Mouse (Mus musculus) T-cell, adult 2 months (primary cell): ENCODE results near the gene Arhgap6.
A peak's percentile ranks its signal among the peaks of the same experiment; 100 is the strongest.
"Not testable (repeated sequence)": the region's sequence is repeated elsewhere in the genome, so short reads cannot be mapped to it uniquely, and the experiment has no call there.

Experiments
- DNase-seq: peaks from one replicate; pipeline ENCODE4 v3.0.0; 2022; ENCODE audit warnings: low spot score

Arhgap6 gene

DNA sequence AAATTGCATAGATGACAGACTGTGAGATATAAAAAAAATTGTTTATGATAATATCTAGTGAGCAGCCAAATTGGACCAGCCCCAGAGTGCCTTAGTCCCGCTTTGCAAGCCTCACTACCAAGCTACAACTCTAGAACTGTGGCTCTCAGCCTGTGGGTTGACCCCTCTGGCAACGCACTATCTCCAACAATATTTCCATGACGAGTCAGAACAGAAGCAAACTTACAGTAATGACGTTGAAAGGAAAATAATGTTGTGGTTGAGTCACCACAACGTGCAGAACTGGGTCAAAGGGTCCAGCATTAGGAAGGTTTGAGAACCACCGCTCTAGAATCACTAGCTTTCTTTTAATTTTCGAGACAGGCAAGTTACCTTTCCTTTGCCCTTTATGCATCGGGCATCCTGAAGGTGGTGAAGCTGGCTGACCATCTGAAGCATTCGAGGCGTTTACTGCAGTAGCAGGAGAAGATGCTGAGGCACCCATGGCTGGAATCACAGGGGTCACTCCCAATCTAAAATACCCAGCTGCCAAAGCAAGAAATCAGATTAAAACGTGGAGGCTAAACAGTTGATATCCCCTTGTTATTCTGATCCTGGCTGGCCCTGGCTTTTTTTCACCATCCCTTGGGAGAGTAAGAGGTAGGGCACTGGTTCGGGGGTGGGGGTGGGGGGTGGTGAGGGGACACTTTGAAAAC is 524.3 kb downstream of the Arhgap6 start:
- peak; percentile 10 for DNase-seq

DNA sequence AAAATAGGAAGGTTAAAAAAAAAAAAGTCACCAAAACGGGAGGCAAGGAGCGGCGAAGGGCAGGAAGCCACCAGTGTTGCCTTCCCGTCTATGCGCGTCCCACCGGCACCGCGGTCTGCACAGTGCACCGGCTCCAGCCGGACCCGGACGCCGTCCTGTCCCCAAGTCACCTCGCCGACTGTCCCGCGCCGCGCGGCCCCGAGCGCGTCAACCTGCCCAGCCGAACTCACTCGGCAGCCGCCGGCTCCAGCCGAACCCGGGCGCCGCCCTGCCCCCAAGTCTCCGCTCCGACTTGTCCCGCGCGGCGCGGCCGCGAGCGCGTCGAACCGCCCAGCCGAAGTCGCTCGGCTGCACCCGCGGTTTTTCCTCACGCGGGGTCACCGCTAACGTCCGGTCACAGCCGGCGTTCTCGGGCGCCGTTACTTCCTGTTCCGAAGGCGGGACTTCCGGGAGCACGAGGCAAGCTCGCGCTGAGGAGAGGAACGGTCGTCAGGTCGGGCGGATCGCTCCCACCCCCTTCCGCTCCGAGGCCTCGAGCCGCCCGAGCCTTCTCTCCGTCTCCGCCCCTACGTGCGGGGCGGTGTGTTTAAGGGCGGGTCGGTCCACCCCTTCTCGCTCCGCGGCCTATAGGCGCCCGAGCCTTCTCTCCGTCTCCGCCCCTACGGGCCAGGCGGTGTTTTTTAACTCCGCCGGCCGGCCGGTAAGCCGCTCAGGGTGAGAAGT is 525.2 kb downstream of the Arhgap6 start, which contains the start of gene Hccs:
Hccs (minus strand) TSS at position 428 of the 723 bp plus-strand sequence.
- DNase-seq, result peak; percentile 91

DNA sequence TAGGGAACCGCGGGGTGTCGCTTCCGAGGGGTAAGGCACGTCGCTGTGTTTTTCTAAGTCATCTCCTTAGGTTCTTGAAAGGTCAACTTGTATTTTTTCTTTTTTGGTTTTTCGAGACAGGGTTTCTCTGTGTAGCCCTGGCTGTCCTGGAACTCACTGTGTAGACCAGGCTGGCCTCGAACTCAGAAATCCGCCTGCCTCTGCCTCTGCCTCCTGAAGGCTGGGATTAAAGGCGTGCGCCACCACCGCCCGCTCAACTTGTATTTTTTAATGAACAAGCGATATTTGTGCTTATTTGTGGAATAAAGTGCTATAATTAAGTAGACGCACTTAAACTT is 525.7 kb downstream of the Arhgap6 start:
- not testable (repeated sequence) for DNase-seq

DNA sequence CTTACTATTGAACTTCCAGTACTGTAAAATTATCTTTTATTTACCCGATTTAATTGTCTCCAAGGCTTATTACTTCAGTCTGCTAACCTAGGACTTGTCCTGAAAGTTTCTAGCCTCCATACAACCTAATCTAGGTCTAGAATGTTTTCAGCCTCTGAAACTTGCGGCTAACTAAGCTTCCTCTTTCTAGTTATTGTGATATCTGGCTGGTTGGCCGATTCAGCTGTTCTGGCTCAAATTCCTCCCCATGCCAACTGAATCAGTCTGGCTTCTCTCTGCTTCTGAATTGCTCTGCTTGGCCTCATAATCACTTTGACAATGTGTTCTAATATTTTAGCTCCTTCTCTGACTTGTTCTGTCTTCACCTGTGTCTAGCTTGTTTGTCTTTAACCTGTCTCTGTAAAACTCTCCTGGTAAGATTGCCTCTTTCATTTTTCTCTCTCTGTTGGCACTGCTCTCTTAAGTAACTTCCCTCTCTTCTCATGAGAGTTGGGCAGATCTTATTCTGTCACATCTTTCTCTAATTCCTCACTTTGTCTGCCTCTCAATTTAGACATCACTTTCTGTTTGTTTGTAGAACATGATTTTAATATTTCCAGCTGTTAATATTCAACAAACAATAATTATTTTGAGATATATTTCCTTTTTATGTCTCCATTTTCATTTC is 531.2 kb downstream of the Arhgap6 start:
- no peak for DNase-seq

DNA sequence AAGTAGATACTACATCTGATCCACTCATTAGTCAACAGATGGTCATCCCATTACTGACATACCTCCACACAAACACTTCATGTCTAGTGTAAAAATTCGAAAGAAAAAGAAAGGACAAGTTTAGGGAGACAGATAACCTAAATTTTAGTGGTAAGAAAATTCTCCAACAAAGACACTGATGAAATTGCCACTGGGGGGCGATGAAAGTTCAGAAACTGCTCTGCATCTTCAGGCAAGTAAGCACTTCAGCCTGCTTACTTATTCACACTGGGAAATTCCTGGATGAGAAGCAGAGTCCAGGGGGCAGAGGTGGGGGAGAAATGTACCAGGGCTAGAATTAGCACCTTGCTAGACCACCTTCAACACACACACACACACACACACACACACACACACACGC is 537.4 kb downstream of the Arhgap6 start:
- DNase-seq, result no peak

DNA sequence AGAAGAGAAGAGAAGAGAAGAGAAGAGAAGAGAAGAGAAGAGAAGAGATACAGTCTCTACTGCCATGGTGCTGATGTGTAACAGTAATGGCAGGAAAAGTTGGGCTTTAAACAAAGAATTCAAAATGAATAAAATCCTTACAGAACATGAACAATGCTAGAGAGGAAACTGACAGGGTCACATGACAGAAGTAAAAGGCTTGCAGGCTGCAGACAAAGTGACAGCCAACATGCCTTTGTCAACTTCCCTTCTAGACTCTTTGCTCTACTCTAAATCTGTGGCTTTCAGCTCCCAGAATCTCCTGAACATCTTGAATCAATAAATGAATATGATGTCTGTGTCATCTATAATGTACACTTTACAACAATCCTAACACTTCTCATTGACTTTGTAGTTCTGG is 542.7 kb downstream of the Arhgap6 start:
- no peak for DNase-seq

DNA sequence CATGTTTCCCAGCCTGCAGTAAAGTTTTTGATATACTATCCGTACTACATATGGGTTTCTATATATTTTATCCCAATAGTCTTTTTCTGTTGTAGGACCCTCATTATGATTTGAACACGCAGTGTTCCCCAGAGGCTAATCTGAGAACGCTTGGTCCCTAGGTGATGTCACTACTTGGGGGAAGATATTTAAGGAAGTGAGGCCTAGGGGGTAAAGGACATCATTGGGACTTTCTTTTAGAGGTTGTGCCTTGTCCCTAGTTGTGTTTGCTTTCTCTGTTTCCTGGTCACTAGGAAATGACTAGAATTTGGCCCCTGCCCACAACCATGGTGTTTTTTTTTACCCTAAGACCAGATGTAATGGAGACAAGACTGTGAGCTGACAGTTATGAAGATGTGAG is 543.3 kb downstream of the Arhgap6 start:
- no peak for DNase-seq
